ENCODE assay signal across 12 mouse cellular contexts in the genomic region with DNA sequence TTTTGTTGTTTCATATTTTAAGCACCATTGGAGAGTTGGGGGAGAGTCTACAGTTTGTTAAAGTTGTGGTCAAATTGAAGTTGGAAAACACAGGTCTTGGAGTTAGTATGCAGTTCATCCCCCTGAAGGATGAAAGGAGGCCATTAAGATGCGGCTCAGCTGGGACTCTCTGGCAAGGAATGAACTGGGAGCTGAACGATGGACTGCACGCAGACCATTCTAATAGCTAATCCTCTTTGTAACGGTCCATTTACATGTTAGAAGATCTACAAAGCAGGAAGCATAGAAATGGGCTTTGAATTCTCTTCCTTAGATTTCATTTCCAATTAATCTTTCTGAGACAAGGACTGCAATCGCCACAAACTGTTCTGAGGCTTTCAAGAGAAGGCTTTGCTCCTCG.
DNase-seq lines count a peak whose midpoint lies in the region; ATAC-seq and TF ChIP-seq lines count a peak whose summit lies in the region.
"Had no signal": no experiment of that assay in that cellular context is flagged by ENCODE, and none has a peak within 500 bp of the region (broad histone marks: within the 10 kb centered on the region; RNA-seq: fewer than 3 reads in every experiment).

No protein-coding gene starts in this region.

- peaks cover 15% of the 10 kb centered on the region for H3K4me1 ChIP-seq in hindbrain, embryonic 12.5 days
- H3K4me1 ChIP-seq in midbrain, embryonic 15.5 days: peaks cover 9% of the 10 kb centered on the region; the same call in 1 of the 2 replicates

- H3K4me2 ChIP-seq in hindbrain, embryonic 12.5 days (replicated peaks): no peak overlapping the region
- no peak overlapping the region for H3K4me2 ChIP-seq in midbrain, embryonic 15.5 days
- H3K4me2 ChIP-seq: limb, embryonic 13.5 days had no signal

- no peaks in the 10 kb centered on the region for H3K36me3 ChIP-seq in hindbrain, embryonic 12.5 days
- no peaks in the 10 kb centered on the region for H3K36me3 ChIP-seq in midbrain, embryonic 15.5 days (replicated peaks)
- H3K36me3 ChIP-seq: limb, embryonic 13.5 days had no signal

- WGBS in hindbrain, embryonic 12.5 days: 43% methylated on average over 6 of the region's 6 CpGs
- 10% methylated on average over 6 of the region's 6 CpGs for WGBS in midbrain, embryonic 15.5 days

- intact Hi-C loops in heart, postnatal 36 days (cut with DNase I): no loop called here

- H3K9me3 ChIP-seq in hindbrain, embryonic 12.5 days (replicated peaks): no peaks in the 10 kb centered on the region
- H3K9me3 ChIP-seq in midbrain, embryonic 15.5 days: no peaks in the 10 kb centered on the region
- H3K9me3 ChIP-seq: limb, embryonic 13.5 days had no signal

- TF ChIP-seq POLR2A in brain, embryonic 14.5 days (IDR thresholded peaks at IDR 0.05; ENCODE audit: borderline replicate concordance, extremely low read depth, insufficient read depth, insufficient read length, poor library complexity, severe bottlenecking): no peak

- H3K27ac ChIP-seq in hindbrain, embryonic 12.5 days: no peak overlapping the region
- no peak overlapping the region for H3K27ac ChIP-seq in midbrain, embryonic 15.5 days
- H3K27ac ChIP-seq: limb, embryonic 13.5 days had no signal

- no peak overlapping the region for H3K4me3 ChIP-seq in hindbrain, embryonic 12.5 days
- H3K4me3 ChIP-seq in midbrain, embryonic 15.5 days: no peak overlapping the region
- H3K4me3 ChIP-seq: limb, embryonic 13.5 days had no signal

- peak; percentile 10 for DNase-seq in heart, adult 11 months
- no peak for DNase-seq in heart, postnatal 36 days
- peak; percentile 91 for DNase-seq in brain, embryonic 14.5 days (ENCODE audit: low read depth)
- DNase-seq in urinary bladder, postnatal 36 days (ENCODE audit: low spot score in 2 of 2): no peak
- no peak for DNase-seq in cerebellum, adult 11-12 months
- DNase-seq: lung, adult 2 months; thymus, adult 18-20 months had no signal

- H3K9ac ChIP-seq in hindbrain, embryonic 12.5 days: no peak overlapping the region
- H3K9ac ChIP-seq in midbrain, embryonic 15.5 days: no peak overlapping the region
- H3K9ac ChIP-seq: limb, embryonic 13.5 days had no signal

- no peaks in the 10 kb centered on the region for H3K27me3 ChIP-seq in hindbrain, embryonic 12.5 days
- H3K27me3 ChIP-seq in midbrain, embryonic 15.5 days (replicated peaks): no peaks in the 10 kb centered on the region
- H3K27me3 ChIP-seq: limb, embryonic 13.5 days had no signal

- no peak for TF ChIP-seq CTCF in brain, embryonic 14.5 days (IDR thresholded peaks at IDR 0.05; ENCODE audit: borderline replicate concordance, extremely low read depth, insufficient read depth, insufficient read length)

- peak; percentile 76 for ATAC-seq in hindbrain, embryonic 12.5 days (ENCODE audit: low FRiP score)
- ATAC-seq in midbrain, embryonic 15.5 days (replicated peaks): peak; percentile 69; the same call in 1 of the 2 replicates
- no peak for ATAC-seq in activated CD4-positive, CD25-positive, alpha-beta regulatory T cell, adult 4 months
- ATAC-seq: intestine, embryonic 16.5 days had no signal

Comparison
In these comparisons a context has a peak if more than half of its experiments do, and no peak if none do; other contexts are left out.
1. DNase-seq: peak in heart, adult 11 months (single experiment) and brain, embryonic 14.5 days (single experiment); none in heart, postnatal 36 days (0 of 2), urinary bladder, postnatal 36 days (0 of 2) and cerebellum, adult 11-12 months (single experiment).